Mouse (Mus musculus) heart, adult 2 months (tissue): ENCODE results near the gene Plekhm1.

Experiments
- CTCF ChIP-seq: fragments of 200-600 bp; IDR thresholded peaks from 2 replicates; pipeline ENCODE4 v1.8.1; 2022; ENCODE audit warnings: antibody characterized with exemption, mild to moderate bottlenecking, moderate library complexity
- EP300 ChIP-seq: fragments of 200-500 bp; IDR thresholded peaks from 2 replicates; pipeline ENCODE4 v1.6.1; 2011; ENCODE audit warnings: low read depth, low read length, control low read depth; ENCODE audit not compliant: insufficient read depth
- POLR2A ChIP-seq: fragments of 200-500 bp; IDR thresholded peaks from 2 replicates; pipeline ENCODE4 v1.6.1; 2011; ENCODE audit warnings: mild to moderate bottlenecking, low read depth, low read length, control low read depth; ENCODE audit not compliant: insufficient read depth

GRCm38 (mm10) chr11:103365530-103365929 lies 47.0 kb downstream of the Plekhm1 start:
- TF ChIP-seq CTCF (no peak), POLR2A (no peak), EP300 (no peak)
